Mouse (Mus musculus): Measurements from ENCODE around the gene Ssr1. TPM values are rescaled to one million over a fixed set of nuclear protein-coding genes. Genes with fewer than 3 reads are reported as not detected.

Ssr1 gene
- total and polyA plus RNA-seq, 2 experiments from 2014 or later: 16.6 to 50.7 TPM

GRCm38 (mm10) chr13:38027618-38028248, 33.7 kb upstream of the Ssr1 start:
- no peaks in the 10 kb centered on the region for H3K9me3 ChIP-seq (replicated peaks; ENCODE audit: control insufficient read depth, low read length)
- H3K27me3 ChIP-seq (ENCODE audit: control insufficient read depth, insufficient read depth, low read length): no peaks in the 10 kb centered on the region
- WGBS: 61% methylated on average over 6 of the region's 6 CpGs

GRCm38 (mm10) chr13:38025874-38026273, 31.9 kb upstream of the Ssr1 start:
- WGBS: 50% methylated on average over 4 of the region's 4 CpGs
- ATAC-seq (ENCODE audit: insufficient read depth, low read depth) (no peak), DNase-seq (ENCODE audit: low spot score) (no peak)
- no peaks in the 10 kb centered on the region for H3K9me3 ChIP-seq (replicated peaks; ENCODE audit: control insufficient read depth, low read length)
- no peak for TF ChIP-seq CTCF (IDR thresholded peaks at IDR 0.05; ENCODE audit: low read depth)
- H3K4me1 ChIP-seq (ENCODE audit: control insufficient read depth, insufficient read depth): no peaks in the 10 kb centered on the region; the same call in 1 of the 2 replicates
- no peak overlapping the region for H3K9ac ChIP-seq (replicated peaks; ENCODE audit: low read depth, low read length)
- no peak overlapping the region for H3K27ac ChIP-seq (ENCODE audit: low read depth)
- H3K36me3 ChIP-seq (replicated peaks; ENCODE audit: control insufficient read depth, insufficient read depth, low read length): no peaks in the 10 kb centered on the region
- no peaks in the 10 kb centered on the region for H3K27me3 ChIP-seq (ENCODE audit: control insufficient read depth, insufficient read depth, low read length)
- H3K4me2 ChIP-seq (ENCODE audit: low read depth, low read length): no peak overlapping the region
- H3K4me3 ChIP-seq (ENCODE audit: low read depth, low read length): no peak overlapping the region

More at GRCm38 (mm10) chr13:38027618-38028248, 33.7 kb upstream of the Ssr1 start:
- Histone ChIP-seq H3K27ac (ENCODE audit: low read depth) (no peak overlapping the region), H3K4me3 (ENCODE audit: low read depth, low read length) (no peak overlapping the region), H3K36me3 (replicated peaks; ENCODE audit: control insufficient read depth, insufficient read depth, low read length) (no peaks in the 10 kb centered on the region), H3K9ac (replicated peaks; ENCODE audit: low read depth, low read length) (no peak overlapping the region), H3K4me2 (ENCODE audit: low read depth, low read length) (no peak overlapping the region), H3K4me1 (ENCODE audit: control insufficient read depth, insufficient read depth) (no peaks in the 10 kb centered on the region; the same call in 1 of the 2 replicates)
- ATAC-seq (ENCODE audit: insufficient read depth, low read depth): no peak
- DNase-seq (ENCODE audit: low spot score): no peak
- no peak for TF ChIP-seq EP300 (IDR thresholded peaks at IDR 0.05; ENCODE audit: low read depth)
- no peak for TF ChIP-seq CTCF (IDR thresholded peaks at IDR 0.05; ENCODE audit: low read depth)

GRCm38 (mm10) chr13:38018791-38019190, 24.8 kb upstream of the Ssr1 start:
- DNase-seq (ENCODE audit: low spot score): no peak

GRCm38 (mm10) chr13:38015591-38015990, 21.6 kb upstream of the Ssr1 start:
- Histone ChIP-seq H3K4me1 (ENCODE audit: control insufficient read depth, insufficient read depth) (no peaks in the 10 kb centered on the region), H3K4me2 (ENCODE audit: low read depth, low read length) (no peak overlapping the region), H3K4me3 (ENCODE audit: low read depth, low read length) (no peak overlapping the region), H3K9me3 (replicated peaks; ENCODE audit: control insufficient read depth, low read length) (no peaks in the 10 kb centered on the region), H3K27ac (ENCODE audit: low read depth) (no peak overlapping the region), H3K9ac (replicated peaks; ENCODE audit: low read depth, low read length) (no peak overlapping the region), H3K36me3 (replicated peaks; ENCODE audit: control insufficient read depth, insufficient read depth, low read length) (no peaks in the 10 kb centered on the region), H3K27me3 (ENCODE audit: control insufficient read depth, insufficient read depth, low read length) (no peaks in the 10 kb centered on the region)
- ATAC-seq (ENCODE audit: insufficient read depth, low read depth) (no peak), DNase-seq (ENCODE audit: low spot score) (no peak)
- WGBS: 87% methylated on average over 4 of the region's 4 CpGs
- TF ChIP-seq EP300 (IDR thresholded peaks at IDR 0.05; ENCODE audit: low read depth) (no peak), CTCF (IDR thresholded peaks at IDR 0.05; ENCODE audit: low read depth) (no peak)

More at GRCm38 (mm10) chr13:38018791-38019190, 24.8 kb upstream of the Ssr1 start:
- Histone ChIP-seq H3K9ac (replicated peaks; ENCODE audit: low read depth, low read length) (no peak overlapping the region), H3K4me3 (ENCODE audit: low read depth, low read length) (no peak overlapping the region), H3K27me3 (ENCODE audit: control insufficient read depth, insufficient read depth, low read length) (no peaks in the 10 kb centered on the region), H3K9me3 (replicated peaks; ENCODE audit: control insufficient read depth, low read length) (no peaks in the 10 kb centered on the region), H3K36me3 (replicated peaks; ENCODE audit: control insufficient read depth, insufficient read depth, low read length) (no peaks in the 10 kb centered on the region), H3K27ac (ENCODE audit: low read depth) (no peak overlapping the region), H3K4me2 (ENCODE audit: low read depth, low read length) (no peak overlapping the region), H3K4me1 (ENCODE audit: control insufficient read depth, insufficient read depth) (no peaks in the 10 kb centered on the region)
- no peak for ATAC-seq (ENCODE audit: insufficient read depth, low read depth)
- no peak for TF ChIP-seq EP300 (IDR thresholded peaks at IDR 0.05; ENCODE audit: low read depth)
- no peak for TF ChIP-seq CTCF (IDR thresholded peaks at IDR 0.05; ENCODE audit: low read depth)
- WGBS: 56% methylated on average over 3 of the region's 3 CpGs

- DNase-seq (ENCODE audit: low spot score) (no peak), ATAC-seq (ENCODE audit: insufficient read depth, low read depth) (no peak)
- TF ChIP-seq EP300 (IDR thresholded peaks at IDR 0.05; ENCODE audit: low read depth) (no peak), CTCF (IDR thresholded peaks at IDR 0.05; ENCODE audit: low read depth) (no peak)
- no peak overlapping the region for H3K4me3 ChIP-seq (ENCODE audit: low read depth, low read length)
- H3K4me1 ChIP-seq (ENCODE audit: control insufficient read depth, insufficient read depth): no peaks in the 10 kb centered on the region
- H3K9ac ChIP-seq (replicated peaks; ENCODE audit: low read depth, low read length): no peak overlapping the region
- no peak overlapping the region for H3K4me2 ChIP-seq (ENCODE audit: low read depth, low read length)
- no peaks in the 10 kb centered on the region for H3K36me3 ChIP-seq (replicated peaks; ENCODE audit: control insufficient read depth, insufficient read depth, low read length)
- no peaks in the 10 kb centered on the region for H3K27me3 ChIP-seq (ENCODE audit: control insufficient read depth, insufficient read depth, low read length)
- no peak overlapping the region for H3K27ac ChIP-seq (ENCODE audit: low read depth)
- 80% methylated on average over 5 of the region's 5 CpGs for WGBS
- no peaks in the 10 kb centered on the region for H3K9me3 ChIP-seq (replicated peaks; ENCODE audit: control insufficient read depth, low read length)
Observed at GRCm38 (mm10) chr13:38012436-38012835, 18.4 kb upstream of the Ssr1 start.

- TF ChIP-seq CTCF (IDR thresholded peaks at IDR 0.05; ENCODE audit: low read depth) (no peak), EP300 (IDR thresholded peaks at IDR 0.05; ENCODE audit: low read depth) (no peak)
- H3K4me2 ChIP-seq (ENCODE audit: low read depth, low read length): no peak overlapping the region
- ATAC-seq (ENCODE audit: insufficient read depth, low read depth): no peak
- no peaks in the 10 kb centered on the region for H3K4me1 ChIP-seq (ENCODE audit: control insufficient read depth, insufficient read depth)
- H3K27me3 ChIP-seq (ENCODE audit: control insufficient read depth, insufficient read depth, low read length): no peaks in the 10 kb centered on the region
- 65% methylated on average over 5 of the region's 5 CpGs for WGBS
- no peak for DNase-seq (ENCODE audit: low spot score)
- no peak overlapping the region for H3K4me3 ChIP-seq (ENCODE audit: low read depth, low read length)
- no peak overlapping the region for H3K9ac ChIP-seq (replicated peaks; ENCODE audit: low read depth, low read length)
- H3K27ac ChIP-seq (ENCODE audit: low read depth): no peak overlapping the region
- no peaks in the 10 kb centered on the region for H3K36me3 ChIP-seq (replicated peaks; ENCODE audit: control insufficient read depth, insufficient read depth, low read length)
- no peaks in the 10 kb centered on the region for H3K9me3 ChIP-seq (replicated peaks; ENCODE audit: control insufficient read depth, low read length)
Observed at GRCm38 (mm10) chr13:38010444-38010910, 16.5 kb upstream of the Ssr1 start.

Data from heart, postnatal 0 days (tissue).